Mouse (Mus musculus) liver, postnatal 0 days (tissue): Measurements from ENCODE around the gene Exd2.

Experiments used
- CTCF ChIP-seq: sonication (generic); IDR thresholded peaks from 2 replicates; pipeline ENCODE4 v1.5.1; 2016; ENCODE audit warnings: antibody characterized with exemption, low read depth
- EP300 ChIP-seq: IDR thresholded peaks from 2 replicates; pipeline ENCODE4 v1.6.1; 2016; ENCODE audit warnings: antibody characterized with exemption, low read depth, mild to moderate bottlenecking

GRCm38 (mm10) chr12:80463666-80464269 lies 873 bp downstream of the Exd2 start:
- TF ChIP-seq EP300 (no peak), CTCF (no peak)
